In genomic region chr1:91080423-91080749, GRCm38 (mm10) we compare ENCODE assay signal across 9 mouse cellular contexts.
DNase-seq lines count a peak whose midpoint lies in the region; ATAC-seq and TF ChIP-seq lines count a peak whose summit lies in the region.
"Had no signal": no experiment of that assay in that cellular context is flagged by ENCODE, and none has a peak within 500 bp of the region (broad histone marks: within the 10 kb centered on the region; RNA-seq: fewer than 3 reads in every experiment).

No protein-coding gene starts in this region.

- peaks cover 0 to 13% of the 10 kb centered on the region in 2 experiments; a peak in 2 of 4 replicates for H3K4me1 ChIP-seq in liver, embryonic 14.5 days (replicated peaks; ENCODE audit: control insufficient read depth in 2 of 2, insufficient read depth in 2 of 2, low read length in 1 of 2)

- WGBS in liver, embryonic 14.5 days (ENCODE audit: insufficient replicate concordance) = 37% methylated on average over 7 of the region's 7 CpGs

- no peak overlapping the region for H3K27ac ChIP-seq in liver, embryonic 14.5 days

- no peak overlapping the region for H3K4me3 ChIP-seq in liver, embryonic 14.5 days (ENCODE audit: insufficient read depth in 1 of 2, low read depth in 2 of 2, low read length in 2 of 2)

- H3K4me2 ChIP-seq in liver, embryonic 14.5 days (ENCODE audit: low read depth) = no peak overlapping the region

- no peaks in the 10 kb centered on the region for H3K27me3 ChIP-seq in liver, embryonic 14.5 days (ENCODE audit: control insufficient read depth, insufficient read depth, low read length)

- H3K36me3 ChIP-seq in liver, embryonic 14.5 days (replicated peaks; ENCODE audit: control insufficient read depth, insufficient read depth, low read depth) = no peaks in the 10 kb centered on the region

- H3K9me3 ChIP-seq in liver, embryonic 14.5 days (ENCODE audit: control insufficient read depth, low read length) = no peaks in the 10 kb centered on the region

- peak; percentile 48; the same call in 1 of the 2 replicates for TF ChIP-seq CTCF in liver, embryonic 14.5 days (IDR thresholded peaks at IDR 0.05; ENCODE audit: low read depth)

- no peak for TF ChIP-seq EP300 in liver, embryonic 14.5 days (IDR thresholded peaks at IDR 0.05; ENCODE audit: low read depth)

- H3K9ac ChIP-seq in liver, embryonic 14.5 days (replicated peaks) = no peak overlapping the region

- peak; percentile 35 for DNase-seq in kidney, adult 9 months
- no peak for DNase-seq in kidney, postnatal 10 days
- peak; percentile 29 to 40 (median 39) for DNase-seq in liver, embryonic 14.5 days (ENCODE audit: low read depth in 3 of 3, low spot score in 3 of 3)
- peak; percentile 76 to 85 for DNase-seq in natural killer cell, adult 2 months (ENCODE audit: low spot score in 2 of 2)
- DNase-seq in left cerebral cortex, adult 9 months (ENCODE audit: low spot score in 2 of 2) = no peak
- no peak for DNase-seq in adrenal gland, adult 2 months
- no peak for DNase-seq in cerebellum, adult 9-10 months
- DNase-seq: cerebellum, adult 2 months had no signal

- peak; percentile 97 for ATAC-seq in common myeloid progenitor, adult 5-6 weeks (replicated peaks; ENCODE audit: low read depth, poor library complexity, severe bottlenecking)
- peak; percentile 33; the same call in 1 of the 2 replicates for ATAC-seq in liver, embryonic 14.5 days (ENCODE audit: insufficient read depth)

Comparison
In these comparisons a context has a peak if more than half of its experiments do, and no peak if none do; other contexts are left out.
1. DNase-seq: peak in kidney, adult 9 months (single experiment), liver, embryonic 14.5 days (3 of 3) and natural killer cell, adult 2 months (2 of 2); none in kidney, postnatal 10 days (single experiment), left cerebral cortex, adult 9 months (0 of 2), adrenal gland, adult 2 months (single experiment) and cerebellum, adult 9-10 months (single experiment).